In genomic region chr8:84087821-84088220, GRCm38 (mm10) we compare ENCODE assay signal across 28 mouse cellular contexts. TPM values are rescaled to one million over a fixed set of nuclear protein-coding genes. Genes with fewer than 3 reads are reported as not detected.
DNase-seq lines count a peak whose midpoint lies in the region; ATAC-seq and TF ChIP-seq lines count a peak whose summit lies in the region.
"Had no signal": no experiment of that assay in that cellular context is flagged by ENCODE, and none has a peak within 500 bp of the region (broad histone marks: within the 10 kb centered on the region; RNA-seq: fewer than 3 reads in every experiment).

No protein-coding gene starts in this region.

- H3K9me3 ChIP-seq in megakaryocyte, embryonic 14.5 days, result no peaks in the 10 kb centered on the region
- H3K9me3 ChIP-seq in G1E (replicated peaks), result no peaks in the 10 kb centered on the region
- H3K9me3 ChIP-seq: embryonic facial prominence, embryonic 13.5 days; embryonic facial prominence, embryonic 15.5 days; forebrain, embryonic 10.5 days; forebrain, embryonic 12.5 days had no signal

- no peak for ATAC-seq in megakaryocyte, adult 5-6 weeks (ENCODE audit: poor library complexity, severe bottlenecking)
- no peak for ATAC-seq in G1E (ENCODE audit: extremely low read depth, insufficient number of reproducible peaks, low FRiP score, poor library complexity, severe bottlenecking)
- ATAC-seq: activated CD4-positive, CD25-positive, alpha-beta regulatory T cell, adult 4 months; forebrain, embryonic 14.5 days; forebrain, embryonic 16.5 days; Patski had no signal

- H3K4me3 ChIP-seq in megakaryocyte, embryonic 14.5 days (replicated peaks), result peak overlapping the region; percentile 33
- peak overlapping the region; percentile 17; the same call in 1 of the 2 replicates for H3K4me3 ChIP-seq in G1E (ENCODE audit: low read depth, low read length)
- H3K4me3 ChIP-seq: embryonic facial prominence, embryonic 13.5 days; embryonic facial prominence, embryonic 15.5 days; erythroblast, embryonic 14.5 days; forebrain, embryonic 10.5 days; forebrain, embryonic 12.5 days had no signal

- peaks cover 98% of the 10 kb centered on the region for H3K36me3 ChIP-seq in megakaryocyte, embryonic 14.5 days (replicated peaks; ENCODE audit: low read length)
- H3K36me3 ChIP-seq in G1E (replicated peaks), result peaks cover 96% of the 10 kb centered on the region

- no peaks in the 10 kb centered on the region for H3K27me3 ChIP-seq in megakaryocyte, embryonic 14.5 days (replicated peaks)
- no peaks in the 10 kb centered on the region for H3K27me3 ChIP-seq in G1E (ENCODE audit: insufficient read depth, low read length)
- H3K27me3 ChIP-seq: embryonic facial prominence, embryonic 13.5 days; embryonic facial prominence, embryonic 15.5 days; forebrain, embryonic 12.5 days; Patski had no signal

- TF ChIP-seq CTCF in G1E (IDR thresholded peaks at IDR 0.05; ENCODE audit: low read depth, low read length), result no peak

- H3K4me1 ChIP-seq in megakaryocyte, embryonic 14.5 days, result peaks cover 4% of the 10 kb centered on the region; the same call in 1 of the 2 replicates
- H3K4me1 ChIP-seq in G1E (ENCODE audit: insufficient read depth, low read depth, low read length), result no peaks in the 10 kb centered on the region

- DNase-seq in G1E (ENCODE audit: low spot score), result no peak
- peak; percentile 43 for DNase-seq in brain, adult 2 months (ENCODE audit: low read depth, low spot score)
- DNase-seq in kidney, adult 11 months, result no peak
- DNase-seq: adrenal gland, adult 8-10 months; adrenal gland, postnatal 14 days; adrenal gland, postnatal 36 days; cerebellum, adult 11 months; cerebellum, adult 18-20 months; cerebellum, adult 8-10 months; cerebellum, adult 9-11 months; cerebellum, postnatal 14 days; cerebellum, postnatal 36 days; embryo, embryonic 11 days had no signal

RNA-seq across cellular contexts. Expression of gene Dcaf15, which starts 16.7 kb away (rescaled TPM):
- 28.7 and 79.3 TPM in 2 replicates for polyA plus RNA-seq in megakaryocyte, embryonic 14.5 days (2012; ENCODE audit: insufficient read depth, low replicate concordance)
- 11.3 and 13.6 TPM in 2 replicates for total RNA-seq in megakaryocyte, adult 5-6 weeks (2015)
- 14.8 and 16.4 TPM in 2 replicates for total RNA-seq in megakaryocyte, adult 5-6 weeks (2017)
- total RNA-seq in G1E (2014; fragmentation: Nextera tagmentation) (15.7 and 16.3 TPM in 2 replicates), G1E (2017) (16.4 and 20.2 TPM in 2 replicates)
- polyA plus RNA-seq in G1E (2012), result 51.8 and 68.1 TPM in 2 replicates

RNA-seq across cellular contexts. Expression of gene Rfx1, which starts 21.2 kb away (rescaled TPM):
- polyA plus RNA-seq in megakaryocyte, embryonic 14.5 days (2012; ENCODE audit: insufficient read depth, low replicate concordance), result 35.9 and 36.0 TPM in 2 replicates
- 9.9 and 10.6 TPM in 2 replicates for total RNA-seq in megakaryocyte, adult 5-6 weeks (2015)
- 4.2 and 5.3 TPM in 2 replicates for total RNA-seq in megakaryocyte, adult 5-6 weeks (2017)
- total RNA-seq in G1E (2014; fragmentation: Nextera tagmentation) (12.0 and 14.3 TPM in 2 replicates), G1E (2017) (2.4 and 2.9 TPM in 2 replicates)
- polyA plus RNA-seq in G1E (2012), result 41.4 and 44.5 TPM in 2 replicates

RNA-seq across cellular contexts. Expression of gene Gm10643, which starts 22.9 kb away (rescaled TPM):
- polyA plus RNA-seq in megakaryocyte, embryonic 14.5 days (2012; ENCODE audit: insufficient read depth, low replicate concordance), result not detected in 2 replicates
- 1.0 and 1.4 TPM in 2 replicates for total RNA-seq in megakaryocyte, adult 5-6 weeks (2015)
- total RNA-seq in megakaryocyte, adult 5-6 weeks (2017), result 1.7 and 2.4 TPM in 2 replicates
- 1.1 and 2.0 TPM in 2 replicates for total RNA-seq in G1E (2014; fragmentation: Nextera tagmentation)
- total RNA-seq in G1E (2017), result 1.3 and 1.6 TPM in 2 replicates
- polyA plus RNA-seq in G1E (2012), result 0.05 and 0.09 TPM in 2 replicates
- polyA plus RNA-seq: erythroblast, embryonic 14.5 days had no signal

RNA-seq across cellular contexts. Expression of gene Podnl1, which starts 38.0 kb away (rescaled TPM):
- 0.75 TPM in 1 of 2 replicates, not detected in the other for polyA plus RNA-seq in megakaryocyte, embryonic 14.5 days (2012; ENCODE audit: insufficient read depth, low replicate concordance)
- total RNA-seq in megakaryocyte, adult 5-6 weeks (2015), result 0.21 and 0.65 TPM in 2 replicates
- total RNA-seq in megakaryocyte, adult 5-6 weeks (2017), result 0.12 and 0.62 TPM in 2 replicates
- total RNA-seq in G1E (2014; fragmentation: Nextera tagmentation) (not detected in 2 replicates), G1E (2017) (0.06 TPM in 1 of 2 replicates, not detected in the other)
- polyA plus RNA-seq in G1E (2012), result 0.05 and 0.06 TPM in 2 replicates
- total RNA-seq: common myeloid progenitor, adult 5-6 weeks had no signal
- polyA plus RNA-seq: embryonic facial prominence, embryonic 11.5 days; erythroblast, embryonic 14.5 days had no signal

RNA-seq across cellular contexts. Expression of gene Rln3, which starts 43.0 kb away (rescaled TPM):
- 0.31 TPM in 1 of 2 replicates, not detected in the other for polyA plus RNA-seq in megakaryocyte, embryonic 14.5 days (2012; ENCODE audit: insufficient read depth, low replicate concordance)
- not detected in 2 replicates for total RNA-seq in megakaryocyte, adult 5-6 weeks (2015)
- not detected in 2 replicates for total RNA-seq in megakaryocyte, adult 5-6 weeks (2017)
- total RNA-seq in G1E (2014; fragmentation: Nextera tagmentation) (not detected in 2 replicates), G1E (2017) (not detected in 2 replicates)
- polyA plus RNA-seq in G1E (2012), result not detected in 2 replicates
- total RNA-seq: adrenal gland, adult 18-20 months; adrenal gland, adult 8-10 months; adrenal gland, postnatal 14 days; adrenal gland, postnatal 36 days; common myeloid progenitor, adult 5-6 weeks had no signal
- polyA plus RNA-seq: C2C12; embryonic facial prominence, embryonic 11.5 days; embryonic facial prominence, embryonic 13.5 days; embryonic facial prominence, embryonic 15.5 days; erythroblast, embryonic 14.5 days; forebrain, embryonic 10.5 days; forebrain, embryonic 12.5 days; forebrain, embryonic 14.5 days; forebrain, embryonic 16.5 days; Patski had no signal
